Mouse (Mus musculus): Measurements from ENCODE around the gene 1700016D06Rik. TPM values are rescaled to one million over a fixed set of nuclear protein-coding genes. Genes with fewer than 3 reads are reported as not detected.

The 1700016D06Rik gene
- polyA plus RNA-seq, 1 experiment from 2014 or later: not detected

DNA sequence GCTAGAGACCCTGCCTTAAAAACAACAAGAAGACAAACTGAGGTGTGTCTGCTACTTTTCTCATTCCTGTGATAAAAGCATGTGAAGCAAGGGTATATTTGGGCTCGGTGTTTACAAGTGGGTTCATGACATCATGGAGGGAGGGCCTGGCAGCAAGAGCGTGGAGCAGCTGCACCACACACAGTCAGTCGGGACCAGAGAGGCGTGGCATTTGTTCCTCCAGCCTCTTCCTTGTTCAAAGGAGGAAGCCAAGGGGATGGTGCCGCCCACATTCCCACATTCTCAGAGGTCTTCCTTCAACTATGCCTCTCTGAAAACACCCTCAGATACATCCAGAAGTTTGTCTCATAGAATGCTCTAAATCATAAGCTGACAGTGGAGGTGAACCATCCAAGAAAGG, 2.9 kb upstream of the 1700016D06Rik start:
- DNase-seq (no peak), ATAC-seq (ENCODE audit: insufficient read depth) (no peak)
- no peak for TF ChIP-seq CTCF (IDR thresholded peaks at IDR 0.05; ENCODE audit: low read depth)
- no peak overlapping the region for H3K9ac ChIP-seq
- H3K27ac ChIP-seq (ENCODE audit: low read depth): no peak overlapping the region
- 78% methylated on average over 5 of the region's 5 CpGs for WGBS
- no peaks in the 10 kb centered on the region for H3K4me1 ChIP-seq (ENCODE audit: insufficient read depth)
- H3K9me3 ChIP-seq (ENCODE audit: low read depth, low read length): no peaks in the 10 kb centered on the region
- H3K36me3 ChIP-seq (ENCODE audit: insufficient read depth): no peaks in the 10 kb centered on the region
- H3K27me3 ChIP-seq (ENCODE audit: insufficient read depth, low read length): 0 out of 2 replicates have a peak, but pooled peaks cover 3% of the 10 kb centered on the region
- no peak overlapping the region for H3K4me2 ChIP-seq
- no peak overlapping the region for H3K4me3 ChIP-seq (ENCODE audit: low read depth, low read length)

DNA sequence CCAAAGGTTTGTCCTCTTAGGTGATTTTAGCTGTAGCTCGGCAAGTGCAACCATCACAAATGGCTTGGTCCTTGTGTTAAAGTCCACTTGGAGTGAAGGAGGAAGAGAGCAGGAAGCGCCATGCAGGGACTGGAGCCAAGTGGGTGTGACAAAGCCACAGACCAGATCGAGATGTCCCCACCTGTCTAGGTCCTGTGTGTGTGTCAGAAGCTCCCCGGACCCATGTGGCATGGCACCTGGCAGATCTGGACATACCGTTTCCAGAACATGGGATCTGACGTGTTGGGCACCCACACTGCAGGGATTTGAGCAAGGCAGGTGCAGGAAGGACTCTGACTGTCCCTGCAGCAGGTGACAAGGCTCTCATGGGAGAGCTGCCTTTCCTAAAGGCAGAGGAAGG, 565 bp upstream of the 1700016D06Rik start:
- DNase-seq: no peak
- H3K9ac ChIP-seq: no peak overlapping the region

DNA sequence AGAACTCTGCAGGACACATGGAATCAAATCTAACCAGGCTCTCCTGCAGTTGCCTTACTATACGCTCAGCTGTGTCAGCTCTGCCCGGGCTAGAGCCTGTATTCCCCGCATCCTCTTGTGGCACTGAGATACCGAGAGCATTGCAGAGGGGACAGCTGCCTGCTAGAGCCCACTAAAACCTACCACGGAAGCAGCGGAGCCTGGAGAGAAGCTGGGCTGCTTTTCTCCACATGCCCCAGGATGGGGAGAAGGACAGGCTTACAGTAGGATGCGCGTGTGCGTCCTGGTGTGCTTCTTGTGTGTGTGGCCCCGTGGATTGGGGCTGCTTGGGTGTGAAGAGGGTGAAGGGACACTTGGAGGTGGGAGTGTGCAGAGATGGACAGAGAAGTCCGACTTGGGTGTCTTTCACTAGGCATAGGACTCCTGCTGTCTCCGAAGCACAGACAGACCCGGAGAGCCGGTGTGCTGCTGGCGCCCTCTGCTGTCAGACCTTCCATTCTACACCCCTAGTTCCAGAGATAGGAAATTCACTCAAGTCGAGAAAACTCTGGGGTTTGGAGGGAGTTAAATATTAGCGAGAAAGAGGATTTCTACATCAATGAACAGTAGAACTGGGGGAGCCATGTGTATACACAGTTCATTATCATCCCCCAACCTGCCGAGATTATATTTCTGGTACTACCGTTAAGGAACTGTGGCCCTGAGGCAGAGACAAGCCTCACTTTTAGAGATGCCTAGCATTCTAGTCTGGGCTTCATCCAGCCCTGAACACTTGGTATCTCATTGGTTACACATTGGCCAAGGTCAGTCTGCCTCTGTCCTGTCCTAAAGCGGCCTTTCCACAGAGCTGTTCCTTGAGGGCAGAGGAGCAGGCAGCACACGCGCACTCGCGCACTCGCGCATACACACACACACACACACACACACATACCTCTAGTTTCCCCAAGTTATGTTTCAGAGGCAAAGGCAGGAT, 517 bp downstream of the 1700016D06Rik start:
- WGBS: 35% methylated on average over 26 of the region's 26 CpGs
- no peak overlapping the region for H3K27ac ChIP-seq (ENCODE audit: low read depth)
- 0 out of 2 replicates have a peak, but pooled peaks cover 3% of the 10 kb centered on the region for H3K27me3 ChIP-seq (ENCODE audit: insufficient read depth, low read length)
- H3K4me1 ChIP-seq (ENCODE audit: insufficient read depth): no peaks in the 10 kb centered on the region
- peak overlapping the region; percentile 45 for H3K4me2 ChIP-seq
- H3K36me3 ChIP-seq (ENCODE audit: insufficient read depth): no peaks in the 10 kb centered on the region
- TF ChIP-seq CTCF (IDR thresholded peaks at IDR 0.05; ENCODE audit: low read depth): peak; percentile 95
- no peak overlapping the region for H3K4me3 ChIP-seq (ENCODE audit: low read depth, low read length)
- H3K9me3 ChIP-seq (ENCODE audit: low read depth, low read length): no peaks in the 10 kb centered on the region
- H3K9ac ChIP-seq: no peak overlapping the region
- DNase-seq: peak; percentile 91
- ATAC-seq (ENCODE audit: insufficient read depth): peak; percentile 81; the same call in 1 of the 2 replicates

More for the DNA sequence above, 565 bp upstream of the 1700016D06Rik start:
- Histone ChIP-seq H3K4me2 (no peak overlapping the region), H3K27ac (ENCODE audit: low read depth) (no peak overlapping the region), H3K4me3 (ENCODE audit: low read depth, low read length) (no peak overlapping the region), H3K27me3 (ENCODE audit: insufficient read depth, low read length) (0 out of 2 replicates have a peak, but pooled peaks cover 3% of the 10 kb centered on the region), H3K9me3 (ENCODE audit: low read depth, low read length) (no peaks in the 10 kb centered on the region), H3K4me1 (ENCODE audit: insufficient read depth) (no peaks in the 10 kb centered on the region), H3K36me3 (ENCODE audit: insufficient read depth) (no peaks in the 10 kb centered on the region)
- WGBS: 76% methylated on average over 6 of the region's 6 CpGs
- no peak for TF ChIP-seq CTCF (IDR thresholded peaks at IDR 0.05; ENCODE audit: low read depth)
- no peak for ATAC-seq (ENCODE audit: insufficient read depth)

DNA sequence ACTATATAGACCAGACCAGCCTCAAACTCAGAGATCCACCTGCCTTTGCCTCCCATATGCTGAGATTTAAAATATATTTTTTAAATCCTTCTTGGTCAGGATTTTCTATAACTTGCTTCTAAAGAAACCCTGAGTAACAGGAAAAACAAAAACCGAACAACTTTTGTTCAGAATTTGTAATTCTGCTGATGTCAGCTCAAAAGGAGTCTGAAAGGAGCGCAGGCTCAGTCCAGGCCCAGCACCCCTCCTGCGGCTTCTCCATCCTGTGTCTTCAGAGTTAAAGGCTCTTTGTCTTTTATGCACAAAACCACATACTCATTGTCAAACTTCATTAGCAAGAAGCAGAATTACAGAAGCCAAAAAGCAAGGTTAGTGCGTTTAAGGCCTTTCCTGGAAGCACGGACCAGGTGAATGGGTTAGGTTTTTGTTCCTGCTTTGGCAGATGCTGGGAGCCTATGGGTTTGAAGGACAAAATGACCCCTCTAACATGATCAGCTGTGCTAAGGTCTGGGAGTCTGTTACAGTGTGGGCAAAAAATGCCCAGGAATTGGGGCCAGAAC, 1.3 kb downstream of the 1700016D06Rik start:
- Histone ChIP-seq H3K4me1 (ENCODE audit: insufficient read depth) (no peaks in the 10 kb centered on the region), H3K4me3 (ENCODE audit: low read depth, low read length) (no peak overlapping the region), H3K9ac (no peak overlapping the region), H3K36me3 (ENCODE audit: insufficient read depth) (no peaks in the 10 kb centered on the region), H3K27ac (ENCODE audit: low read depth) (no peak overlapping the region), H3K9me3 (ENCODE audit: low read depth, low read length) (no peaks in the 10 kb centered on the region), H3K27me3 (ENCODE audit: insufficient read depth, low read length) (0 out of 2 replicates have a peak, but pooled peaks cover 3% of the 10 kb centered on the region), H3K4me2 (no peak overlapping the region)
- no peak for TF ChIP-seq CTCF (IDR thresholded peaks at IDR 0.05; ENCODE audit: low read depth)
- DNase-seq (no peak), ATAC-seq (ENCODE audit: insufficient read depth) (no peak)
- 85% methylated on average over 5 of the region's 5 CpGs for WGBS

DNA sequence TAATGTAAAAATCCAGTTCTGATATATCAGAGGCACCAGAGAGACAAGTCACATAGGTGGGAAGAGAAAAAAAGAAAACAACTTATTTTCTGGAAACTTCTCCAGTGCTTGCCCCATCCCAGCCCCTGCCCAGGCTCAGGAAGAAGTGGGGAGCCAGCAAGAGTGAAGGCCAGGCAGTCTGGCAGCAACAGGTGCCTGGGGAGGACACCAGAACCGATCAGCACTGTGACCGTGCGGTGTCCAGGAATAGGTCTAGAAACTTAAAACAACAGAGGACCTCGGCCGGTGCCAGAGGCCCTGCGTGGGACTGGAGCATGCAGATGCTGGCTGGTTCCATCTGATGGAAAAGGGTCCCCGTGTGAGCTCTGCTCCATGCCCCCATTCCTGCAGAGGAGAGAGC, 3.4 kb downstream of the 1700016D06Rik start:
- ATAC-seq (ENCODE audit: insufficient read depth) (no peak), DNase-seq (no peak)
- WGBS: 80% methylated on average over 7 of the region's 7 CpGs
- no peak overlapping the region for H3K4me2 ChIP-seq
- no peaks in the 10 kb centered on the region for H3K4me1 ChIP-seq (ENCODE audit: insufficient read depth)
- H3K9me3 ChIP-seq (ENCODE audit: low read depth, low read length): no peaks in the 10 kb centered on the region
- H3K27me3 ChIP-seq (ENCODE audit: insufficient read depth, low read length): 0 out of 2 replicates have a peak, but pooled peaks cover 3% of the 10 kb centered on the region
- TF ChIP-seq CTCF (IDR thresholded peaks at IDR 0.05; ENCODE audit: low read depth): no peak
- no peaks in the 10 kb centered on the region for H3K36me3 ChIP-seq (ENCODE audit: insufficient read depth)
- H3K4me3 ChIP-seq (ENCODE audit: low read depth, low read length): no peak overlapping the region
- H3K9ac ChIP-seq: no peak overlapping the region
- H3K27ac ChIP-seq (ENCODE audit: low read depth): no peak overlapping the region

DNA sequence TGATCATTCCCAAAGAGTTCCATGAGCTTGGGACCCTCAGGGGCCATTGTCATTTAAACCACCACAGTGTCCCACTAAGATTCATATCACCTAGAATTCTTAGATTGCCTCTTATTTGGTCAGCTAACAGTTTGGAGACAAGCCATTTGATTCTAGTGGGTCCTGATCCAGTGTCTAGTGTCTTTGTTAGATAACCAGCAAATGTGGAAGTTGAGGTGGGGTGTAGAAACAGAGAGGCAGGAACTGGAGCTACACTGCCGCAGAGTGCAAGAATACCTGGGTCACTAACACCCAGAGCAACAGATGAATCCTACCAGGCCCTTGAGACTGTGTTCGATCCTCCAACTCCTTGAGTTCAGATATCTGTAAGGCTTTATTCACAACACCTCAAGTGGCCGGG, 4.7 kb downstream of the 1700016D06Rik start:
- H3K9me3 ChIP-seq (ENCODE audit: low read depth, low read length): no peaks in the 10 kb centered on the region
- ATAC-seq (ENCODE audit: insufficient read depth) (no peak), DNase-seq (no peak)
- 85% methylated on average over 3 of the region's 3 CpGs for WGBS
- no peak overlapping the region for H3K27ac ChIP-seq (ENCODE audit: low read depth)
- no peak overlapping the region for H3K9ac ChIP-seq
- no peak overlapping the region for H3K4me2 ChIP-seq
- H3K27me3 ChIP-seq (ENCODE audit: insufficient read depth, low read length): 0 out of 2 replicates have a peak, but pooled peaks cover 3% of the 10 kb centered on the region
- no peaks in the 10 kb centered on the region for H3K36me3 ChIP-seq (ENCODE audit: insufficient read depth)
- H3K4me1 ChIP-seq (ENCODE audit: insufficient read depth): no peaks in the 10 kb centered on the region
- no peak overlapping the region for H3K4me3 ChIP-seq (ENCODE audit: low read depth, low read length)
- no peak for TF ChIP-seq CTCF (IDR thresholded peaks at IDR 0.05; ENCODE audit: low read depth)

DNA sequence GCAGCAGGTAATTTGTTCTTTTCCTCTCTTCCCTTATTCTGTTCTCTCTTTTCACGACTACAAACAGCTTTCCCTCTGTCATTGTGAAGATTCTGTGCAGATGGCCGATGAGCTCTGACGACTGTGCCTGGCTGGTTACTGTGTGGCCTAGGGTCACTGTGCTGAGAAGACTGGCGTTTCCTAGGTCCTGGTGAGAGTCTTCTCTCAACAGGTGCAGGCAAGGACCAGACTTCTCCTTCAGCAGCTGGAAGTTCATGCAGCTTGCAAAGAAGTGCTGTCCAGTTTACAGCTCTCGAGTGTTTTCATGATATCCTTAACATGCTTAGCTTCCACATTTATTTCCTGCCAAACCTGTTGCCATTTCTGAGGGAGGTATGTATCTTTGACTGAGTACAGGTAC, 6.9 kb downstream of the 1700016D06Rik start:
- H3K9ac ChIP-seq: no peak overlapping the region
- no peaks in the 10 kb centered on the region for H3K36me3 ChIP-seq (ENCODE audit: insufficient read depth)
- no peak for TF ChIP-seq CTCF (IDR thresholded peaks at IDR 0.05; ENCODE audit: low read depth)
- no peak overlapping the region for H3K4me3 ChIP-seq (ENCODE audit: low read depth, low read length)
- ATAC-seq (ENCODE audit: insufficient read depth) (no peak), DNase-seq (no peak)
- 68% methylated on average over 5 of the region's 5 CpGs for WGBS
- no peak overlapping the region for H3K4me2 ChIP-seq
- no peaks in the 10 kb centered on the region for H3K27me3 ChIP-seq (ENCODE audit: insufficient read depth, low read length)
- H3K4me1 ChIP-seq (ENCODE audit: insufficient read depth): no peaks in the 10 kb centered on the region
- no peak overlapping the region for H3K27ac ChIP-seq (ENCODE audit: low read depth)
- no peaks in the 10 kb centered on the region for H3K9me3 ChIP-seq (ENCODE audit: low read depth, low read length)
